Mouse (Mus musculus): ENCODE measurements around the gene Vav3. TPM values are rescaled to one million over a fixed set of nuclear protein-coding genes. Genes with fewer than 3 reads are reported as not detected.

The Vav3 gene
- total RNA-seq, 2 experiments from 2014 or later = 2.2 to 3.3 TPM

DNA sequence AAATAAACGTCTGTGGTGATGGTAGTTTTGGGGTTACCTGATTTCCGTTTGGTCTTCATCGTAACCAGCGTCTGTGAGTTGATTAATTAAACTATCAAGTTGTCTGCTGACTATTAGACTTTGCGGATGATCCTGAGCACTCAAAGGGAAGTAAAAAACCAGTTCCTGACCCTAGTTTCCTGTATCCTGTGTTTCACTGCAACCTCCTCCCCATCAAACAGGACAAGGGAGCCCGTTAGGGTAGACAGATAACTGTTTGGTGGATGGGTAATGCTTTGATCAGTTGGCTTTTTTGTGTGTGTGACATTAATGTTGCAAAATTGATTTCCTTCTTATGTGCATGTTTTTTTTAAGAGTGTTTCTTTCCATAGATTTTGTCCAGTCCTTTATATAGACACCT is 12.2 kb downstream of the Vav3 start:
- no peak for DNase-seq

DNA sequence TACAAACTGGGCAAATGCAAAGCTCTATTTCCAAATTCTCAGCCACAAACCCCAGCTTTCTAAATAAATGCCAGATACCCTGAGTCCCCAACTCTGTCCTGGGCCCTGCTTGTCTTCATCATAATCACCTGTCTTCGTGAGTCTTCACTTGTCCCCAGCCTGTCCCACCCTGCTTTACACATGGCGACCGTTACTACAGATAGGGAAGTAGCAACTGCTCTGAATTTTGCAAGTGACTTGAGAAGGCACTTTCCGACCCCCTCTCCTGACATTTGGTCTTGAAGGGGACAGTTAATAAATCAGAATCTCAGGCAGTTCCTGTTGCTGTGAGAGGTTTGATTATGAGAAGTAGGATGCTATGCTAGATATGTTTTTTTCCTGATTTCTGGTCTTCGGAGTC is 13.4 kb downstream of the Vav3 start:
- DNase-seq = no peak

DNA sequence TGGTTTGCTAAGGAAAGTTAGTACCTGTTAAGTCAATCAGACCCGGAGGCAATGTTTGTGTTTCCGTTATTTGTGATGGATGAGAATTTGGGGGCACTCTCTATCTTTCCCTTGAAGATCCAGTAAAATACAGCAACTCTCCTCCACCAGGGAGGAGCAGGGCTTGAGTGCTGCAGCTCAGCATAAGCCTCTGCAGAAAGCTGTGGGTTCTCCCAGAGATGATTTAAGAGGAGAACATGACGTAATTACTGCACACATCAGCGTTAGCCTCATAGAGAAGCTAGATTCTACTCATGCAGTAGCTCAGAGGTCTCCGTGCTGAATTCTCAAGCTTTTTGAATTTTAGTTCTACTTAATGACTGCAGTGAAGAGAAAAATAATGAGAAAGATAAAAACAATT is 14.7 kb downstream of the Vav3 start:
- no peak for DNase-seq

DNA sequence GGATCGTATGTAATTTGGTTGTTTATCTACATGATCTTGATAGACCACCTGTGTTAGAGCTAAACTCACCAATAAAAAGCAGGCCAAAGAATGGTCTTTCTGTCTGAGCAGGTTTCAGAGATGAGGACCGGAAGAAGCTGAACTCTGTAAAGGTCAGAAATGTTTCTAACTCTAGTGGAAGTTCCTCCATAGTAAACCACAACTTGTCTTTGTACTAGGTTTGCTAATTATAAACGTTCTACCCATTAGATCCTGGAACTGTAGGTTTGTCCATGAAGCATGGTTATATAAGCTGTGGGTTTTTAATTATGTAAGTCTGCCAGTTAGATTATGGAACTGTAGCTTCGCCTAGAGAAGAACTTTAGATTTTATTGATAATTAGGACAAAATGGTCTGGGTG is 20.3 kb downstream of the Vav3 start:
- DNase-seq = no peak

DNA sequence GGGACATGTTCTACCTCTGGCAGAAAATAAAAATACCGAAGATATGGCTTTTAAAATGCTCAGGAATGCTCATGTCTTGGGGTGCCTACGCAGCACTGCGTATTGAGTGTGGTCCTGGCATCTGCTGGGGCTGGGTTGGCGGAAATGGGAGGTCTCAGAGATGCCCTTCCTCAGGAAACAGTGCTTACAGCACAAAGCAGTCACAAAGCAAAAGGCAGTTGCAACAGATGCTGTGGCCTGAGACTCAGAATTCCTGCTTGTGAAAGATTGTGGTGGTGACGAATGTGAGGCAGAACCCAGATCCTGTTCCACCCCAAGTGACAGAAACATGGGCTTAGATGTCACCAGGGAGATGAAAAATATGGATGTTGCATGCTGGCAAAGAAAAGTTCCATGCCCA is 21.4 kb downstream of the Vav3 start:
- peak; percentile 31 to 32 for DNase-seq

DNA sequence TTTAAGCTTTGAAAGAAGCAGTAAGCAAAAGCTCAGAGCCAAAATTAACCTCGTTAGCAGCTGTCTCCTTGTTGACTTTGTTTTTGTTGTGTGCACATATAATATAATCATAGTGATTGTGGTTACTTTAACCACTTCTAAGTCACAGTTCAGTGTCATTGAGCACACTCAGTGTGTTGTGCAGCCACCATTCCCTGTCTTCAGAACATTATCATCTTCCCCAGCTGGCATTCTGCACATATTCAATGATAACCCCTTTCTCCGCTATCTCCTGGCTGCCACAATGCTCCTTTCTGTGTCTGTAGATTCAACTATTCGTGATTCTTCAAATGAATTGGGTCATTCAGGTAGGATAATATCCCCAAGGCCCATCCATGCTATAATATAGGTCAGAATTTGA is 21.9 kb downstream of the Vav3 start:
- DNase-seq = no peak

DNA sequence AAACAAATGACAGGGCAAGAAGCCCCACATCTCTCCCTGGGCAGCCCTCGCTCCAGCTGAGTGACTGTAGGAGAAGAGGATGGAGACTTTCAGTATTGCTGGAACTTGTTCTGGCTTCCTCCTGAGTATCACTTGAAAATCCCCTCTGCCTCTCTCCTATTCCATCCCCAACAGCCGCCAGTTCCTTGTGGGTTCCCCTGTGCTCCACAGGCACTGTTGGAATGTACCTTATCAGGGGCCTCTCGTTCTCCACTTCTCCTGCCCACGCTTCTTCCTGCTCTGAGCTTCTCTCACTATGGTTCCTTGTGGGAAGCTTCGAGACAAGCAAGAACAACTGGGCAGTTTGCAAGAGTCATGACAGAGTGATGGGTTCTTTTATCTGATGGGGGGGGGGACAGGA is 23.1 kb downstream of the Vav3 start:
- DNase-seq = no peak

DNA sequence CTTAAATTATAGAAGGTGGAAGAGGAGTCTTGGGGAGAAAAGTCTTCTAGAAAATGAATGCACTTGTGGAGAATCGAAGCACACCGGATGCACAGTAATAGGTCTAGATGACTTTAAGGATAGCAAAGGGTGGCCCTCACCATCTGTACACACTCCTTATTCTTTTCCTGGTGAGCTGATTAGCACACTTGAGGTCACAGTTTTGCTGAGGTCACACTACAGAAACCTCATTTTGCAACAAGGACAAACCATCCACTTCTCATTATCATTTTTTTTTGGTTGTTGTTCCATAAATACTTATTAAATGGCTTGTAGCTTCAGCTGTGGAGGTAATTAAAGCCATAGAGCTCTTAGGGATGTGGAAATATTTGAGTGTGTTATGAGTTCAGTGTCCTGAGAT is 25.4 kb downstream of the Vav3 start:
- no peak for DNase-seq

DNA sequence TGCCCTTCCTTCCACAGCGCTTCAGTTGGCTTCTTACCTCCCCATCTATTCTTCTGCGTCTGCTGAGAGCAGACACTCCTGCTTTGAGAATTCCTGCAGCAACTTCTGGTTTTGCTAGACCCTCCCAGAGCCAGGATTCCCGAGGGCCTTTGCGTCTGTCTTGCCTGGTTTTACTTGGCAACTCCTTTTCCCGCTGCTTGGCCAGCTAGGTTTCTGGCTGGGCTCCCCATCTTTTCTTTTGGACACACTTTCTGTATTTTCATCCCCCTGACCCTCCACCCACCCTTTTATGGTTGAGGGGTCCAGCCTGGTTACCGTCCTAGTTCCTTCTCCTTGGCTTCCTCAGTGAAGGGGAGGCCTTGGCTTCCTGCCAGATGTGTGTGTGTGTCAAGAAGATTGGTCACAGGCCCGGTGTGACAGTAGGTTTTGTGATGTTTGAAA is 26.0 kb downstream of the Vav3 start:
- DNase-seq = peak; percentile 15 to 22

DNA sequence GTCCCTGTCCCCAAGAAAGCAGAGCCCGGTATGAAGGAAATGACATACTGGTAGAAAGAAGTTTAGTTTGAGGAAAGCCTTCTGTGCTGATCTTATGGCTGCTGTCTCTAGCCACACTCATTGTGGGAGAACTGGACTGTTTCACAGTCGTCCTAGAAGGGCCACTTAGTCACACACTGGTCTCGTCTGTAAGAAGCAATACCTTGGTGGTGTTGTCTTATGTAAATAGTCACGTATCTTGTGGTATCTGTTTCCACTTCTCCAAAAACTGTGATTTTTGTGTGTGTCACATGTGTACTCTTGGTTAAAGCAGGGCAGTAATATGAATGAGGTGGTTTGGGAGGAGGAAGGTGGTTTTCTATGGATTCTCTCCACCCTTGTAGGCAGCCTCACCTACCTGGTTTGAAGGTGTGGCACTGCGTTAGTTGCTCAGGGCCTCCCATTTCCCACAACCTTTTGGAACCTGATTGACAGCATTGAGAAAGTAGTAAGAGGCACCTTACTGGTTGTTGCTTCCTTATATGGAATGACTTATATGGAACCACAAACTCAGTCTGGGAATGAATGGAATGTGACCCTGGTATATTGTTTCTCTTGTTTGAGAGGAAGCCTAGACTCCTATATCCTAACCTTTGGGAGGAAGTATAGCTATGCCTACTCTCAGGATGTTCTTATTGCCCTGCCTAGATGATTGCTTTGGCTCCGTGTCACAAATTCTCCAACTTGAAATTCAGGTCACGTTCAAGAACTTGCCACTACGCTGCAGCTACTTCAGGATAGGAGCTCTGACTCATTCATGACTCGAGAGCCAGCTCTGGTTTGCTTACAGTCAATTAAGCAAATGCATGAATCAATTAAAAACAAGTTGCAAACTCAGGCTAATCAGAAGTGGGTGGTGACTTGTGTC is 28.2 kb downstream of the Vav3 start:
- no peak for DNase-seq

DNA sequence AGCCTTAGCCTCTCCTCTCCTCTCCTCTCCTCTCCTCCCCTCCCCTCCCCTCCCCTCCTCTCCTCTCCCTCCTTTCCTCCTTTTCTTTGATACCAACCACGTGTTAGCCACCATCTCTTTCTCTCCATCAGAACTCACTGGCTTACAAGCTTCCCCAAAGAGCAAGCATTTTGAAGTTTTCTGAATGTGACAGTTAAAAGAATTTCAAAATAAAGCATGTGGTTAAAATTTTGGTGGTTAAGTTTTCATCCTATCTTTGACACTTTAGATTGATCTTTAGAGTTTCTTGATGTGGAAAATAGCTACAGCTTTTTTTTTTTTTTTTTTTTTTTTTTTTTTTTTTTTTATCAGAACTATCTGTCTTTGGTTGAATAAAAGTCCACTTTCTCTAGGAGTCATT is 31.1 kb downstream of the Vav3 start:
- DNase-seq = no peak

DNA sequence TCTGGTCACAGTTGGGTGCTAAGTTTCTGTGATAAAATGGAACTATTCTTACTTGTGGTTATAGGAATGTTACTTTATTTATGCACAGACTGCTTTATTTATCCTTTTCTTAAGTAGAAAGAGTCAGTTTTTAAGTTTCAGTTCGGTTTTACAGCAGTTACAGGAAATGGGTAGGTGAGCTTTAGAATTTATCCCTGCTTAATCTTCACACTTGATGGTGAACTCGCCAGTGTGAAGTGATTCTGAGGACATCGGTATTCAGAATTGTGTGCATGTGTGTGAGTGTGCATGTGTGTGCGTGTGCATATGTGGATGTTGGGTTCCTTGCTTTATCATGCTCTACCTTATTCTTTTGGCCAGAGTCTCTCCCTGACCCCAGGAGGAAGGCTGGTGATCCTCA is 32.2 kb downstream of the Vav3 start:
- DNase-seq = no peak

DNA sequence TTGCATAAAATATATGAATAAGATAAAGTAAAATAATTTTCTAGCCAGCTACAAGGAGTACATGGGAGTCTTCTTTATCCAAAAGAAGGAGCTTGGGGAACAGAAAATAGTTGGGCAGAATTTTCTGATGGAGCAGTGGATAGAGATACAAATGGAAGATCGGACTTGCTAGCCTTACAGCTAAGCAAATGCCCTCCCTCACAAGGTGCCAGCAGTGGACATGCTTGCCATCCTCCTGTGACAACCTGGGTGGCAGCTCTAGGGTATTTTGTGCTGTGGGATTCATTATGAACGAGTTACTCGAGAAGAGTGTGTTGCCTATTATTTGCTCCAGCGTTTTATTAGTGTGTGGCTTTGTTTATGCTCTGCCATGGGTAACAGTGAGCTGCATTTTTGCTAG is 37.8 kb downstream of the Vav3 start:
- no peak for DNase-seq

DNA sequence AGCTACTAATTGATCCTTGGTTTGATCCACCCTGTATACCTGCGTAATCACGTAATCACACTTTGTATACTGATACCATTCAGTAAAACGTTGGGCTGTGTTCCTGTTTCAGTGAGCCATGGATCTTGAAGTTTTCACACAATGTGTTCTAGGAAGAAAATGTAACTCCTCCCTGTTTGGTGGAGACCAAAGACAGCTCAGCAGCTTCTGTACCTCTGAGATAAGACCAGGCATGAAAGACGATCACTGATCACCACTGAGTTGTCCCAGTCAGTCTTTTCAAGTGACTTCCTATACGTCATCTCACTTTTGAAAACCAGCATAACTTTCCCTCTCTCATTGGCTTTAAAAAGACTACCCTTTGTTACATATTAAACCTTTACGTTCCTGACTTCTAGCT is 38.2 kb downstream of the Vav3 start:
- DNase-seq = no peak

DNA sequence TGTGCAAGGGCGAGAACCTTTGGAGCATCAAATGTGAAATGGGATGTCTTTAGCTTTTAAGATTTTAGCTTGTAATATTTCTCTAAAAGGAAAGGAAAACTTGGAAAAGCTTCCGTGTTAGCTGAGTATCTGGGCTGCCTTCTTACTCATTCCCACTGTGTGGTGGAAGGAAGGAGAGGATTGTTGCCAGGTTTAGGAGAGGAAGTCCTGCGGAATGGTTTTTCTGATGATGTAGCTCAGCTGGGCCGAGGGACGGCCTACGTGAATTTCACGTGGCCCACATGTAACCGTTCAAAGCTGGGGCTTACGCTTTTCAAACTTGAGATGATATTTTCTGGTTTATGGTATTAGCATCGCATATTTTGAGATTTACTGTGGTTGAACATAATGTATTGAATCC is 48.3 kb downstream of the Vav3 start:
- peak in 1 of 2 experiments; percentile 4 for DNase-seq

DNA sequence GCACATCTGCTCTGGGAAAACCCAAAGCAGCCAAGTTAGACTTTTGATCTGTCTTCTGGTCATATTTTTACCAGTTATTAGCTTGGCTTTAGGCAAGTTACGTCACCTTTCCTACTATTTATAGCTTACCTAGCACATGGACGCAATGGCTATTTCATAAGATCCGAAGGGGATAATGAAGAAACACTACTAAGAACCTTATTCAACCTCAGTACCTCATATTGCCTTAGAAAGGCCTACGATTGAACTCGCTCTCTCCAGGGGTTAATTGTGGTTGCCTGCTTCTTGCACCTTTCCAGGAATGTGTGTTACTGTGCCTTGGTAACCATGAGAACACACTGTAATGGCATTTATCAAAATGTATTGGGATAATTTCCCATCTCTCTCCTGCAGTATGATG is 61.1 kb downstream of the Vav3 start:
- DNase-seq = no peak

DNA sequence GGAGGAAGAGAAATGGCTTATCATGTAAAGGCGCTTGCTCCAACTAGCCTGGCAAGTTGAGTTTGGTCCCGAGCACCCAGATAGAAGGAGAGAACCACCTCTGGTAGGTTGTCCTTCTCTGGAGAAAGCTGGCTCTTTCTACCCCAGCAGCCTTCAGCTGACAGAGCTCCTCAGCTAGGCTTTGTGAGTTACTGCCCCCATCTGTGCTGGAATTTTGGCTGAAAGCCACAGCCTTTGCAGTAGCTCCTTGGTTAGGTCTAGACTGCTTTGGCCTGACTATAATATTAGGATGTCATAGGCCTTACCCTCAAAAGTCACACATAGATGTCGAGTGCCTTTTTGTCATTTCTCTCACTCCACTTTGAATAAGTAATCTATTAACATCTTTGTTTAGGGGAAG is 70.8 kb downstream of the Vav3 start:
- DNase-seq = peak; percentile 17 to 34

DNA sequence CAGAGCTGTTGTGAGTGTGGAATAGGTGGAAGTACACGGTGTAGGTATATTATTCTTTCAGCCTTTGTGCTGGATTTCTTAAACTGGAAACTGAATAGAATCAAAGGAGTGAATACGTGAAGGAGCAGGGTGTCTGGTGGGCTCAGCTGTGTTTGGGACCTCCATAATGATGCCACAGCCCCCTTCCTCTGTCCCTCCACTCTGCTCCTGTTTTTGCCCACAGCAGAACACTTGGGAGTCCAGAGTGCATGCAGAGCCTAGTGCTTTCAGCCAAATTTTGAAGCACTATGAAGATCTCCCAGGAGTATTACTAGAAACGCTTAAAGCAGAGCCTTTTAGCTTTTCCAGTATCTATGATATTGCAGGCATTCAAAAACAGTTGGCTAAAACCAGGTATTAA is 80.0 kb downstream of the Vav3 start:
- no peak for DNase-seq

DNA sequence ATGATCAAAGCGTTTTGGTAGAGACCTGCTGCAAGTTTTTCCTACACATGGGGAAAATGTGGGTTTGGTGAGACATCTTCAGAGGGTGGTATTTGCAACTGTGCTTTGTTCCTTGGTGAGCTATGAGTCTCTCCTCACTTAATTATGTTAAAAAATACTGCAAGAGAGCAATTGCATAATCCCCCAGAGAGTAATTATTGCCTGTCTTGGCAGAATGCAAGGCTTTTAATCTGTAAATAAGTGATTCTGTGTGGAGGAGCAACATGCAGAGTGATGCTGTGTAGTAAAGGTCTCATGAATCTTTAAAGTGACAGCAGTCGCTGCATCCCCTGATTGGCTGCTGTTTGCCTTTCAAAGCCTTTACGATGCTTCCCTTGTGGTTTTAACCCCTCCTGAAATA is 80.6 kb downstream of the Vav3 start:
- no peak for DNase-seq

DNA sequence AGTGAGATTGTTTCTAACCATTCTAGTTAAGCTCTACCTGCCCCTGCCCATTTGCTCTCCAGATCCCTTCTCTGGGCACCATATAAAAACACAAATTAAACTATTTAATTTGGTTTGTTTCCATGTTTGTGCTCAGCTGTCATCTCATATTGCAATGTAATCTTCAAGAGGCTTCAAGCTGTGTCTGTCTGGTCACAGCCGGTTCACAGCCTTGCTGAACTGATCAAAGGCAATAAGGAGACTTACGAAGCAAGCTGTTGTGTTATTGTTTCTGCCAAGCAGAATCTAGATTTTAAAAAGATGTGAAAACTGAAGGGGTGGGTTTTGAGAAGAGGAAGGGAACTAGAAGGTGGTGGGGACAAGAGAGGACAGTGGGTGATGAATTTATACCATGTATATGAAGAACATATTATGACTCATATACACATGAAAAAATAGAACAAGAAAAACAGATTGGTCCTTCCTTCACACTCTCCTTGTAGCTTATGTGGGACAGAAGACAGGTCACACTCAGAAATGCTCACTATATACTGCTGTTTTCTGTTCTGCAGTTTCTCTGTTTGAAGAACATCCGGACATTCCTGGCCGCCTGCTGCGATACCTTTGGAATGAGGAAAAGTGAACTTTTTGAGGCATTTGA is 83.1 kb downstream of the Vav3 start:
- no peak for DNase-seq

DNA sequence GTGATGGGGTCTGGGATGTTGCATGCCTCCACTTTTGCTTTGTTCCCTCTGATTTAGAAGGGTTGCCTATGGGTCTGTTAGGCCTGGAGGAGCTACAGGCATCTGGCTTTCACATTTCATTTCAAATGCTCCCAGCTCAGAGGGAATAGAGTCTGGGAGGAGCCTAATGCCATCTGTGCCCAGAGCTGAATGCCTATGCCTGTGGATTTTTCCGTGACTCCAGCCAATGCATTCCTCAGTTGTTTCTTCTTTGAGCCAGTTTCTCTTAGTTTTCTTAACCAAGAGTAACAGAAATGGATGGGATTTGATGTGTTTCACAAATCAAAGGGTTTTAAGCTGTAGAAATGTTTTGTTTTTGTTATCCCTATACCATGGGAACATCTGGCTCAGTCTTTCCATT is 90.8 kb downstream of the Vav3 start:
- no peak for DNase-seq

DNA sequence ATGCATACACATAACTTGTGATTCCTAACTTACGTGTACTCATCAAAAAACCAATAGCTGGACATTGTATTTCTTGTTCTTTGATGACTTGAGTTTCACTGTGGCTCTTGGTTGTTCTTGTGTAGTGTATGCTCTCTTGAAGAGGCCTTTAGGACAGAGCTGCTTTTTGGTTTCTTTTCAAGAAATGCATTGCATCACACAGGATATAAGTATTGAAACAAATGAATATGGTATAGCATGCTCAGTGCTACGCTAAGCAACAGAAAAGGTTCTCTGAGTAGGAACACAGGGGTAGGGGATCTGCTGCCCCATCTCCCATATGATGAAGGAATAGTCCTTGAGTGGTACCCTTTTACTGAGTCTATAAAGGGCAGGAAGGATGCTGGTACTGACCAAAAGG is 98.1 kb downstream of the Vav3 start:
- no peak for DNase-seq

DNA sequence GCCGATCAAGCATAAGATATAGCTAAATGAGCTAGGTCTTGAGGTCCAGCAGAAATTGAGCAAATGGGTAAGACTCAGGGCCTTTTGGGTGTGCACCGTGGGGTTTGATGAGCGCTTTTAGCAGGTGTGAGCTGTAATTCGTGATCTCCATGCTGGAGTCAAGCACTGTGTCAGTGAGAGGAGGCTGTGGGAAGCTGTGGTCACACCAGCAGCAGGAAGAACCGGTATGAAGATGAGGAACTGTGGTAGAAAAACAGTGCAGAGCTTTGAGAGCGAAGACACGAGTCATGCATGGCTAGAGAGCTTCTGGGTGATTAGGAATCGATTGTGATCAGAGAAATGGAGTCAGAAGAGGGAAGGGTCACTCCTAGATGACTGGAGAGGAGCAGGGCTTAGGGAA is 98.8 kb downstream of the Vav3 start:
- no peak for DNase-seq

DNA sequence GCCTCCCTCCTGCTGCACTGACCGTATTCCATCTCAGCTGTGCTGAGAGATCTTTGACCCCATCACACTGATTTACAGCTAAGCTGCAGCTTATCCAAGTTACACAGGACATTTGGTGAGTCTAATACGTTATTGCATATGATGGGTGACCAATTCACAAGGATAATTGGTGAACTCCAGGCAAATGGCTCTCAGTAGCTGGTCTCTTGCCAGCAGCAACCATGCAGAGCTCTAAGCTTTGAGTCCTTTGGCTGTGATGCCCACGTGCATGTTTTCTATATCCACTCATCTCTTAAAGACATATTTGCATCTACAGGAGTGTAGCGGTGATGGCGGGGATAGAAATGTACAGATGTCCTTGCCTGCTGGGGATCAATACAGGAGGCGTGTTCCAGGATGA is 99.5 kb downstream of the Vav3 start:
- no peak for DNase-seq

Measured in adrenal gland, postnatal 36 days (tissue).